Mouse (Mus musculus) midbrain, embryonic 14.5 days (tissue): ENCODE data around the gene Ino80. TPM values are rescaled to one million over a fixed set of nuclear protein-coding genes. Genes with fewer than 3 reads are reported as not detected.

Experiments used
- ATAC-seq: fragments of 200-750 bp; cut with Nextera tagmentation; 2 replicates; pipeline ENCODE4 v1.8.0; 2017; ENCODE audit warnings: moderate number of reproducible peaks, moderate library complexity; ENCODE audit not compliant: low FRiP score, low TSS enrichment
- DNase-seq: peaks from one replicate; pipeline ENCODE4 v3.0.0-alpha.2; 2015
- H3K27ac ChIP-seq: fragments of 300-500 bp; sonication (generic); replicated peaks from 2 replicates; pipeline ENCODE4 v1.5.1; 2014; ENCODE audit warnings: mild to moderate bottlenecking, low read depth, low read length, moderate library complexity
- H3K27me3 ChIP-seq: fragments of 300-500 bp; sonication (generic); 2 replicates; pipeline ENCODE4 v1.6.1; 2014; ENCODE audit warnings: low read length, control low read depth, mixed read lengths; ENCODE audit not compliant: control insufficient read depth, insufficient read depth
- H3K36me3 ChIP-seq: fragments of 300-500 bp; sonication (generic); 2 replicates; pipeline ENCODE4 v1.6.1; 2014; ENCODE audit warnings: low read length, control low read depth; ENCODE audit not compliant: control insufficient read depth, insufficient read depth
- H3K4me1 ChIP-seq: fragments of 300-500 bp; sonication (generic); 2 replicates; pipeline ENCODE4 v1.6.1; 2014; ENCODE audit warnings: mild to moderate bottlenecking, antibody characterized with exemption, low read length, control low read depth; ENCODE audit not compliant: control insufficient read depth, insufficient read depth
- H3K4me2 ChIP-seq: fragments of 300-500 bp; sonication (generic); 2 replicates; pipeline ENCODE4 v1.6.1; 2014; ENCODE audit warnings: mild to moderate bottlenecking, low read length, moderate library complexity
- H3K4me3 ChIP-seq: fragments of 300-500 bp; sonication (generic); replicated peaks from 2 replicates; pipeline ENCODE4 v1.5.1; 2014; ENCODE audit warnings: low read depth, low read length
- H3K9ac ChIP-seq: fragments of 300-500 bp; sonication (generic); replicated peaks from 2 replicates; pipeline ENCODE4 v1.6.1; 2014; ENCODE audit warnings: mild to moderate bottlenecking, low read length, moderate library complexity
- H3K9me3 ChIP-seq: fragments of 300-500 bp; sonication (generic); 2 replicates; pipeline ENCODE4 v1.6.1; 2016; ENCODE audit warnings: low read length, control low read depth, mixed read lengths; ENCODE audit not compliant: control insufficient read depth
- WGBS: fragments of 180-500 bp; shearing (Covaris S2); extraction: QIAGEN DNeasy Blood & Tissue Kit; methylation state at CpG from one replicate; pipeline ENCODE4 v1.1.7; 2014; 5-methylcytosine and 5-hydroxymethylcytosine counted together
- polyA plus RNA-seq: library from polyadenylated mRNA; unstranded; fragments of >200 nt; fragmentation: Nextera tagmentation; extraction: Ambion mirVana; gene quantifications from 2 replicates; pipeline ENCODE4 v1.2.1, GENCODE M21; 2014

The Ino80 gene
- polyA plus RNA-seq, 1 experiment from 2014 or later = 6.5 TPM

DNA sequence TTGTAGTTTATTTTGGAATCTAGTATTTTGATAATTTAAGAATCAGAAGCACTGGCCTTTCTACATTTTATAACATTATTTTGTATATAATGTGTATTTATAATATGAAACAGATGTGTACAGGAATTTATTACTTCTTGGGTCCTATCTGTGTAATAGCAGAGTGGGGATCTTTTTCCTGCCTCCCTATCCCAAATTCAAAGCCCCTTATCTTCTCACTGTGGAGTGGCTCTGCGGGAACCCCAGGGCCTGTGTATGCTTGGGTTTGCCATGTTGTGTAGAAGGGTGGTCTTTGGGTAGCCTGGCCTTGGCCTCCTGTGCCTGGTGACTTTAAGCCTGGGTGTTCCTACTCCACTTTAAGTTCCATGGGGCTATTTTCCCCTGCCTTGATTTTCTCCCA lies 142.0 kb downstream of the Ino80 start:
- H3K9me3 ChIP-seq = no peaks in the 10 kb centered on the region
- H3K4me2 ChIP-seq = no peak overlapping the region
- H3K36me3 ChIP-seq = no peaks in the 10 kb centered on the region
- DNase-seq (no peak), ATAC-seq (no peak)
- no peak overlapping the region for H3K27ac ChIP-seq
- peaks cover 21% of the 10 kb centered on the region for H3K27me3 ChIP-seq
- WGBS = 90% methylated on average over 1 of the region's 1 CpGs
- no peak overlapping the region for H3K4me3 ChIP-seq
- H3K9ac ChIP-seq = no peak overlapping the region
- peaks cover 5% of the 10 kb centered on the region; the same call in 1 of the 2 replicates for H3K4me1 ChIP-seq

DNA sequence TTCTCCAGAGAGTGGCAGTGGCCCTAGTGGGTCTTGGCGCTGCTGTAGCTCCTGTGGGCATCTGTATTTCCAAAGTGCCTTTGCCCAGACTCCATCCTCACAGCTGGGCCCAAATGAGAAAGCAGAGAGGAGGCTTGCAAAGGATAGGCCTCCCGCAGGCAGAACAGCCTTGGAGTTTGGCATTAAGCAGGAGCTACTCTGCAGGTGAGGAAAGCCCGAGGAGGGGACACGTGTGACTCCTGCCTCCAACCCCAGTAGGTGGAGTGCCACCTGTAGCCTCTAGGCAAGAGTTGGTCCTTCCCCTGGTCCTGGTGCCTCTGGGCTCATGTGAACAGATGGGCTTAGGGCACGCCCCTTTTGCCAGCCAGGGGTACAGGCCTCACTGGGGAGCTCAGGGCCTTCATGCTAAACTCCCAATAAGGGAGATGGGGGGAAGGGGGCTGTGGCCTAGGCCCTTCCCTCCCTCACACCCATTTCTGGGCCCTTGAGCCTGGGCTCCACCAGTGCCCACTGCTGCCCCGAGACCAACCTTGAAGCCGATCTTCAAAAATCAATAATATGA lies 142.4 kb downstream of the Ino80 start:
- Histone ChIP-seq H3K36me3 (no peaks in the 10 kb centered on the region), H3K27ac (no peak overlapping the region), H3K4me2 (no peak overlapping the region), H3K4me3 (no peak overlapping the region), H3K4me1 (peaks cover 5% of the 10 kb centered on the region; the same call in 1 of the 2 replicates), H3K9ac (no peak overlapping the region), H3K9me3 (no peaks in the 10 kb centered on the region), H3K27me3 (peaks cover 26% of the 10 kb centered on the region)
- WGBS = 70% methylated on average over 7 of the region's 7 CpGs
- no peak for DNase-seq
- no peak for ATAC-seq

DNA sequence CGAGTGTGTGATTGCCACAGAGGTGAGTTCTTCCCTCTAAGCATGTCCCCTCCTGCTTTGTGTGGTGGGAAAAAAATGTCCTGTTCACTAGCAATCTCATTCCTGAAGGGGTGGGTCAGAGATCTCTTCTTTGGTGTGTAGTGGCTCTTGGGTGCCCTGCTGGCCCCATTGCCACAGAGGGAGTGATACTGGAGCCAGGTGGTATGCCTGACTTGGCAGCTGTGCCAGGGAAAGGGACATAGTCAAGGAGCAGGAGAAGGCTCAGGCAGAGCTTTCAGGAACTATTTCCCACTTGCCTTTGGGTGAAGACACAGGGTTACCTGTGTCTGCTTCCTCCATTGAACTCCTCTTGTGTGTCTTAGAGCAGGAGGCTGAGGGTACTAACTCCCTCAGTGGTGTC lies 143.4 kb downstream of the Ino80 start:
- no peak overlapping the region for H3K4me3 ChIP-seq
- WGBS = 78% methylated on average over 1 of the region's 1 CpGs
- H3K27me3 ChIP-seq = peaks cover 29% of the 10 kb centered on the region
- H3K9ac ChIP-seq = no peak overlapping the region
- peaks cover 8% of the 10 kb centered on the region; the same call in 1 of the 2 replicates for H3K4me1 ChIP-seq
- no peak for ATAC-seq
- no peaks in the 10 kb centered on the region for H3K9me3 ChIP-seq
- no peak overlapping the region for H3K27ac ChIP-seq
- DNase-seq = no peak
- H3K4me2 ChIP-seq = no peak overlapping the region
- no peaks in the 10 kb centered on the region for H3K36me3 ChIP-seq

DNA sequence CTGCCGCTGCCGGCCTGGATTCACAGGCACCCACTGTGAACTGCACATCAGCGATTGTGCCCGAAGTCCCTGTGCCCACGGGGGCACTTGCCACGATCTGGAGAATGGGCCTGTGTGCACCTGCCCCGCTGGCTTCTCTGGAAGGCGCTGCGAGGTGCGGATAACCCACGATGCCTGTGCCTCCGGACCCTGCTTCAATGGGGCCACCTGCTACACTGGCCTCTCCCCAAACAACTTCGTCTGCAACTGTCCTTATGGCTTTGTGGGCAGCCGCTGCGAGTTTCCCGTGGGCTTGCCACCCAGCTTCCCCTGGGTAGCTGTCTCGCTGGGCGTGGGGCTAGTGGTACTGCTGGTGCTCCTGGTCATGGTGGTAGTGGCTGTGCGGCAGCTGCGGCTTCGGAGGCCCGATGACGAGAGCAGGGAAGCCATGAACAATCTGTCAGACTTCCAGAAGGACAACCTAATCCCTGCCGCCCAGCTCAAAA lies 145.3 kb downstream of the Ino80 start:
- H3K36me3 ChIP-seq = no peaks in the 10 kb centered on the region
- H3K4me2 ChIP-seq = no peak overlapping the region
- peaks cover 4% of the 10 kb centered on the region; the same call in 1 of the 2 replicates for H3K4me1 ChIP-seq
- H3K4me3 ChIP-seq = no peak overlapping the region
- WGBS = 68% methylated on average over 24 of the region's 24 CpGs
- no peaks in the 10 kb centered on the region for H3K9me3 ChIP-seq
- H3K27ac ChIP-seq = no peak overlapping the region
- ATAC-seq = no peak
- peaks cover 48% of the 10 kb centered on the region for H3K27me3 ChIP-seq
- no peak overlapping the region for H3K9ac ChIP-seq
- DNase-seq = no peak

DNA sequence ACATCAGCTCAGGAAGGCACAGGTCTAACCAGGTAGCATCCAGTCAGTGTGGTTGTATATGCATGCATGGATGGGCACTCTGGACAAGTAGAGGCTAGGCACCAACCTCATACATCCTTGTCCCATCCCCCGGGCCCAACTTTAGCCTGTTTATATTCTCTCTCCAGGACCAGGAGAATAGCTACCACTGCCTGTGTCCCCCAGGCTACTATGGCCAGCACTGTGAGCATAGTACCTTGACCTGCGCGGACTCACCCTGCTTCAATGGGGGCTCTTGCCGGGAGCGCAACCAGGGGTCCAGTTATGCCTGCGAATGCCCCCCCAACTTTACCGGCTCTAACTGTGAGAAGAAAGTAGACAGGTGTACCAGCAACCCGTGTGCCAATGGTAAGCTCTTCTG lies 146.7 kb downstream of the Ino80 start:
- H3K9me3 ChIP-seq = no peaks in the 10 kb centered on the region
- H3K4me1 ChIP-seq = peaks cover 18% of the 10 kb centered on the region
- DNase-seq (no peak), ATAC-seq (no peak)
- no peak overlapping the region for H3K4me3 ChIP-seq
- H3K27me3 ChIP-seq = peaks cover 62% of the 10 kb centered on the region
- no peak overlapping the region for H3K27ac ChIP-seq
- no peaks in the 10 kb centered on the region for H3K36me3 ChIP-seq
- 92% methylated on average over 8 of the region's 8 CpGs for WGBS
- H3K9ac ChIP-seq = no peak overlapping the region
- no peak overlapping the region for H3K4me2 ChIP-seq

DNA sequence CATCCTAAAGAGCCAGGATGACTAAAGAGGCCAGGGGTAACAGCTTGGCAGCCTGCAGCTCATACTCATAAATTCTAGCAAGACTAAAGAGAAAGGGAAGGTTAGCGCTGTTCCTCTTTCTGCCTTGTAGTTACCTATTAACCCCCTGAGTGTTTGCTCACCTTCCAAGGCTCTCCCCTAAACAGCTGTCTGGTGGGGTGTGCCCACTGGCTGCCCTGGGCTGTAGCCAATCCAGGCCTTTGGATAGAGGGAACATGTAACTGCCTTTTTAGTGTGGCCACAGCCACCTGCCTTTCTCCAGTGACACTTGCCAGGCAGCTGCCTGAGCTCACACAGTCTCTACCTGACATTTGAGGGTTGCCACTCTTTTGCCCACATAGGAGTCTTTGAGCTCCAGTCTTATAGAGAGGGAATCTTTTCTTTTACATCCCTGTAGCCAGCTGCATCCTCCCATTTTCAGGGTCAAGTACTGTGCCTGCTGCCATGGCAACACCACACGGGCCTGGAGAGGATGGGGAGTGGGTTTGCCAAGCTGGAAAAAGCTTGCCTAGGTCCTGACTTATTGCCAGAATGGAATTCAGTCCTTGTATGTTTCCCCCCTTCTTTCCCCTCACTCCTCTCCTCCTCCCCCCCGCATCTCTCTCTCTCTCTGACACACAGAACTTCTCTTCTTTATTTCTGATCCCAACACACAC lies 148.2 kb downstream of the Ino80 start:
- Histone ChIP-seq H3K27ac (no peak overlapping the region), H3K36me3 (no peaks in the 10 kb centered on the region)
- WGBS = 56% methylated on average over 3 of the region's 3 CpGs

DNA sequence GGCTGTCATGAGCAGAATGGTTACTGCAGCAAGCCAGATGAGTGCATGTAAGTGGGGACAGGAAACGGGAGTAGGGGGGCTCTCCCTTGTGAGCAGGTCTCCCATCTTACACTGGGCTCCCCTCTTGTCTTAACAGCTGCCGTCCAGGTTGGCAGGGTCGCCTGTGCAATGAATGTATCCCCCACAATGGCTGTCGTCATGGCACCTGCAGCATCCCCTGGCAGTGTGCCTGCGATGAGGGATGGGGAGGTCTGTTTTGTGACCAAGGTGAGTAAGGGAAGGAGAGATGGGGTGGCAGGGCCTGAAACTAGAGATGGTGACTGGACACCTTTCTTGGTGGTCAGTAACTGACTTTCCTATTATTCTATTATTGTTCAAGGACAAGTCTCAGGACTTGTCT lies 148.9 kb downstream of the Ino80 start:
- H3K27ac ChIP-seq = no peak overlapping the region
- no peaks in the 10 kb centered on the region for H3K9me3 ChIP-seq
- no peak overlapping the region for H3K9ac ChIP-seq
- 0 out of 2 replicates have a peak overlapping the region, but pooled peaks have one; percentile 6 for H3K4me3 ChIP-seq
- ATAC-seq (no peak), DNase-seq (no peak)
- H3K4me1 ChIP-seq = peaks cover 32% of the 10 kb centered on the region
- H3K4me2 ChIP-seq = peak overlapping the region; percentile 80
- H3K36me3 ChIP-seq = no peaks in the 10 kb centered on the region
- WGBS = 33% methylated on average over 5 of the region's 5 CpGs
- peaks cover 80% of the 10 kb centered on the region for H3K27me3 ChIP-seq

More for the DNA sequence above, 148.2 kb downstream of the Ino80 start:
- ATAC-seq = no peak
- Histone ChIP-seq H3K9ac (no peak overlapping the region), H3K4me3 (no peak overlapping the region), H3K27me3 (peaks cover 73% of the 10 kb centered on the region), H3K4me2 (peak overlapping the region; percentile 80; the same call in 1 of the 2 replicates), H3K9me3 (no peaks in the 10 kb centered on the region), H3K4me1 (peaks cover 32% of the 10 kb centered on the region)
- no peak for DNase-seq

DNA sequence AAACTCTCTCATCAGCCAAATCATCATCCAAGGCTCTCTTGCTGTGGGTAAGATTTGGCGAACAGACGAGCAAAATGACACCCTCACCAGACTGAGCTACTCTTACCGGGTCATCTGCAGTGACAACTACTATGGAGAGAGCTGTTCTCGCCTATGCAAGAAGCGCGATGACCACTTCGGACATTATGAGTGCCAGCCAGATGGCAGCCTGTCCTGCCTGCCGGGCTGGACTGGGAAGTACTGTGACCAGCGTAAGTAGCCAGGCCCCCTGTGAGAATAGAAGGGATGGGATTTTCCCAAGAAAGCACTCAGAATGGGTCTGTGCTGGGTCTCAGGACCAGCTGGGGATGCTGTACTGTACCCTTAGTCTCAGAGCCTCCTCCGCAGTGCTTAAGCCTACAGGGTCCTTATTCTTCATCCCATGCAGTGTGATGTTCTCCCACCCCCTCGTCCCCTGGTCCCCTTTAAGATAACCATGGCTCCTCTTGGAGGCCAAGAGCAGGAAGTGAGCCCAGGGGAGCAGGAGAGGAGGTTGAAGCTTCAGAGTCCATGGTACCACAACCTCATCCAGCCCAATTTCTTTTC lies 149.5 kb downstream of the Ino80 start:
- H3K9me3 ChIP-seq = no peaks in the 10 kb centered on the region
- no peak overlapping the region for H3K27ac ChIP-seq
- ATAC-seq (no peak), DNase-seq (no peak)
- no peaks in the 10 kb centered on the region for H3K36me3 ChIP-seq
- H3K27me3 ChIP-seq = peaks cover 85% of the 10 kb centered on the region
- H3K9ac ChIP-seq = peak overlapping the region; percentile 26; the same call in 1 of the 2 replicates
- peak overlapping the region; percentile 6; the same call in 1 of the 2 replicates for H3K4me3 ChIP-seq
- WGBS = 11% methylated on average over 11 of the region's 11 CpGs
- peaks cover 32% of the 10 kb centered on the region for H3K4me1 ChIP-seq
- peak overlapping the region; percentile 80 for H3K4me2 ChIP-seq
